Mouse (Mus musculus) left cerebral cortex, adult 2 months (tissue): ENCODE results near the gene Ppm1a. TPM values are rescaled to one million over a fixed set of nuclear protein-coding genes. Genes with fewer than 3 reads are reported as not detected.

Experiments used
- DNase-seq, 2 experiments: peaks; one replicate each; pipeline ENCODE4 v3.0.0; 2021 to 2022; ENCODE audit warnings: low spot score in 2 of 2, mixed read lengths in 1 of 2; ENCODE audit errors: extremely low spot score in 1 of 2
- H3K27ac ChIP-seq: fragments of 200-600 bp; 2 replicates; pipeline ENCODE4 v1.8.1; 2022
- H3K4me3 ChIP-seq: fragments of 200-600 bp; 2 replicates; pipeline ENCODE4 v1.8.1; 2022
- CTCF ChIP-seq: fragments of 200-600 bp; IDR thresholded peaks from 2 replicates; pipeline ENCODE4 v1.8.1; 2022; ENCODE audit warnings: antibody characterized with exemption, mild to moderate bottlenecking, moderate library complexity
- intact Hi-C: fragments of 180-260 bp; cut with DNase I; formaldehyde crosslinking; loops from one replicate; pipeline ENCODE4 v1.15.1; 2025
- total RNA-seq, 2 experiments: library from RNA; stranded (reverse); gene quantifications; 2 replicates each; pipeline ENCODE4 v1.2.3; 2021

Ppm1a gene
- total RNA-seq, 2 experiments from 2014 or later: 314 to 334 TPM

- H3K4me3 ChIP-seq: no peak overlapping the region
- intact Hi-C loops: no loop called here
- DNase-seq: no peak
- no peak overlapping the region for H3K27ac ChIP-seq
- no peak for TF ChIP-seq CTCF
Observed at GRCm38 (mm10) chr12:72786551-72786950, 29.3 kb downstream of the Ppm1a start.

GRCm38 (mm10) chr12:72786986-72787385 lies 29.7 kb downstream of the Ppm1a start:
- DNase-seq: no peak
- TF ChIP-seq CTCF: no peak
- no peak overlapping the region for H3K4me3 ChIP-seq
- no peak overlapping the region for H3K27ac ChIP-seq
- intact Hi-C loops: no loop called here

- intact Hi-C loops: no loop called here
- DNase-seq: no peak
- H3K27ac ChIP-seq: no peak overlapping the region
- no peak overlapping the region for H3K4me3 ChIP-seq
- no peak; the same call in 1 of the 2 replicates for TF ChIP-seq CTCF
Observed at GRCm38 (mm10) chr12:72790538-72790937, 33.3 kb downstream of the Ppm1a start.

GRCm38 (mm10) chr12:72792320-72793091 lies 35.3 kb downstream of the Ppm1a start:
- intact Hi-C loops: no loop called here
- no peak for TF ChIP-seq CTCF
- DNase-seq: no peak
- Histone ChIP-seq H3K27ac (no peak overlapping the region), H3K4me3 (no peak overlapping the region)

- no peak overlapping the region for H3K4me3 ChIP-seq
- no peak for DNase-seq
- intact Hi-C loops: no loop called here
Observed at GRCm38 (mm10) chr12:72793983-72794382, 36.7 kb downstream of the Ppm1a start.

GRCm38 (mm10) chr12:72809798-72810197 lies 52.5 kb downstream of the Ppm1a start:
- intact Hi-C loops: no loop called here
- no peak for TF ChIP-seq CTCF

More at GRCm38 (mm10) chr12:72793983-72794382, 36.7 kb downstream of the Ppm1a start:
- TF ChIP-seq CTCF: no peak
- H3K27ac ChIP-seq: no peak overlapping the region

GRCm38 (mm10) chr12:72811588-72811987 lies 54.3 kb downstream of the Ppm1a start:
- intact Hi-C loops: no loop called here
- no peak for TF ChIP-seq CTCF
- no peak for DNase-seq
- Histone ChIP-seq H3K27ac (no peak overlapping the region), H3K4me3 (no peak overlapping the region)

More at GRCm38 (mm10) chr12:72809798-72810197, 52.5 kb downstream of the Ppm1a start:
- no peak for DNase-seq
- no peak overlapping the region for H3K4me3 ChIP-seq
- H3K27ac ChIP-seq: no peak overlapping the region

- intact Hi-C loops: no loop called here
- Histone ChIP-seq H3K4me3 (peak overlapping the region; percentile 43), H3K27ac (peak overlapping the region; percentile 15; the same call in 1 of the 2 replicates)
- peak in 1 of 2 experiments; percentile 23 for DNase-seq
- TF ChIP-seq CTCF: no peak; the same call in none of the 2 replicates
Observed at GRCm38 (mm10) chr12:72820940-72821431, 63.7 kb downstream of the Ppm1a start.

- H3K27ac ChIP-seq: no peak overlapping the region
- intact Hi-C loops: no loop called here
- no peak for DNase-seq
- TF ChIP-seq CTCF: no peak
- peak overlapping the region; percentile 43 for H3K4me3 ChIP-seq
Observed at GRCm38 (mm10) chr12:72821589-72821988, 64.3 kb downstream of the Ppm1a start.

- intact Hi-C loops: no loop called here
- no peak for TF ChIP-seq CTCF
Observed at GRCm38 (mm10) chr12:72825656-72826055, 68.4 kb downstream of the Ppm1a start.

GRCm38 (mm10) chr12:72828846-72829556 lies 71.7 kb downstream of the Ppm1a start:
- no peak for DNase-seq
- intact Hi-C loops: no loop called here
- no peak overlapping the region for H3K4me3 ChIP-seq
- H3K27ac ChIP-seq: no peak overlapping the region
- no peak for TF ChIP-seq CTCF

More at GRCm38 (mm10) chr12:72825656-72826055, 68.4 kb downstream of the Ppm1a start:
- Histone ChIP-seq H3K4me3 (no peak overlapping the region), H3K27ac (no peak overlapping the region)
- DNase-seq: no peak

GRCm38 (mm10) chr12:72829777-72830176 lies 72.5 kb downstream of the Ppm1a start:
- DNase-seq: no peak
- intact Hi-C loops: loop anchor here (10.0 kb wide), 1 partner anchor 675 kb away; no protein-coding TSS in a partner anchor
- TF ChIP-seq CTCF: no peak
- H3K27ac ChIP-seq: no peak overlapping the region
- H3K4me3 ChIP-seq: no peak overlapping the region
